Mouse (Mus musculus) midbrain, embryonic 11.5 days (tissue): ENCODE results near the gene Defb23. TPM values are rescaled to one million over a fixed set of nuclear protein-coding genes. Genes with fewer than 3 reads are reported as not detected.

Source experiments
- ATAC-seq: fragments of 200-750 bp; cut with Nextera tagmentation; 2 replicates; pipeline ENCODE4 v1.8.0; 2017; ENCODE audit warnings: moderate TSS enrichment, moderate library complexity; ENCODE audit not compliant: low FRiP score
- DNase-seq: peaks from one replicate; pipeline ENCODE4 v3.0.0; 2015; ENCODE audit warnings: low spot score; ENCODE audit errors: missing footprints
- H3K27ac ChIP-seq: fragments of 300-500 bp; sonication (generic); 2 replicates; pipeline ENCODE4 v1.5.1; 2014; ENCODE audit warnings: low read depth, low read length
- H3K27me3 ChIP-seq: fragments of 300-500 bp; sonication (generic); 2 replicates; pipeline ENCODE4 v1.6.1; 2014; ENCODE audit warnings: mild to moderate bottlenecking, low read length, moderate library complexity, mixed read lengths; ENCODE audit not compliant: control insufficient read depth, insufficient read depth
- H3K36me3 ChIP-seq: fragments of 300-500 bp; sonication (generic); 2 replicates; pipeline ENCODE4 v1.6.1; 2014; ENCODE audit warnings: mild to moderate bottlenecking, low read length, moderate library complexity, mixed read lengths; ENCODE audit not compliant: control insufficient read depth, insufficient read depth
- H3K4me1 ChIP-seq: fragments of 300-500 bp; sonication (generic); 2 replicates; pipeline ENCODE4 v1.6.1; 2014; ENCODE audit warnings: low read length; ENCODE audit not compliant: control insufficient read depth, insufficient read depth
- H3K4me2 ChIP-seq: fragments of 300-500 bp; sonication (generic); 2 replicates; pipeline ENCODE4 v1.6.1; 2014; ENCODE audit warnings: mild to moderate bottlenecking, moderate library complexity
- H3K4me3 ChIP-seq: fragments of 300-500 bp; sonication (generic); 2 replicates; pipeline ENCODE4 v1.5.1; 2014; ENCODE audit warnings: low read depth, low read length
- H3K9ac ChIP-seq: fragments of 300-500 bp; sonication (generic); 2 replicates; pipeline ENCODE4 v1.6.1; 2014; ENCODE audit warnings: low read length
- H3K9me3 ChIP-seq: fragments of 300-500 bp; sonication (generic); 2 replicates; pipeline ENCODE4 v1.6.1; 2016; ENCODE audit warnings: low read length; ENCODE audit not compliant: control insufficient read depth
- WGBS: fragments of 180-500 bp; shearing (Covaris S2); extraction: QIAGEN DNeasy Blood & Tissue Kit; methylation state at CpG from one replicate; pipeline ENCODE4 v1.1.7; 2014; 5-methylcytosine and 5-hydroxymethylcytosine counted together
- polyA plus RNA-seq: library from polyadenylated mRNA; unstranded; fragments of >200 nt; fragmentation: Nextera tagmentation; extraction: Ambion mirVana; gene quantifications from 2 replicates; pipeline ENCODE4 v1.2.1, GENCODE M21; 2014

Gene Defb23
- polyA plus RNA-seq, 1 experiment from 2014 or later, result not detected

- Histone ChIP-seq H3K36me3 (no peaks in the 10 kb centered on the region), H3K9me3 (no peaks in the 10 kb centered on the region), H3K4me3 (no peak overlapping the region), H3K4me1 (no peaks in the 10 kb centered on the region), H3K9ac (no peak overlapping the region), H3K4me2 (no peak overlapping the region), H3K27ac (no peak overlapping the region), H3K27me3 (no peaks in the 10 kb centered on the region)
- 87% methylated on average over 7 of the region's 7 CpGs for WGBS
- DNase-seq, result no peak
- no peak for ATAC-seq
Observed at GRCm38 (mm10) chr2:152481726-152482125, 17.3 kb upstream of the Defb23 start.

GRCm38 (mm10) chr2:152480881-152481280, 16.5 kb upstream of the Defb23 start:
- Histone ChIP-seq H3K9ac (no peak overlapping the region), H3K36me3 (no peaks in the 10 kb centered on the region), H3K9me3 (no peaks in the 10 kb centered on the region), H3K4me2 (no peak overlapping the region), H3K27me3 (no peaks in the 10 kb centered on the region), H3K27ac (no peak overlapping the region), H3K4me1 (no peaks in the 10 kb centered on the region), H3K4me3 (no peak overlapping the region)
- no peak for DNase-seq
- no peak for ATAC-seq
- 90% methylated on average over 3 of the region's 3 CpGs for WGBS

GRCm38 (mm10) chr2:152476763-152477162, 12.3 kb upstream of the Defb23 start, which contains the start of gene Defb20:
Gene Defb20 (plus strand): TSS chr2:152477063.
- WGBS, result 77% methylated on average over 2 of the region's 2 CpGs
- Histone ChIP-seq H3K4me1 (no peaks in the 10 kb centered on the region), H3K4me3 (no peak within 1 kb of the TSS)

GRCm38 (mm10) chr2:152472434-152472833, 8.0 kb upstream of the Defb23 start:
- DNase-seq (no peak), ATAC-seq (no peak)
- H3K9ac ChIP-seq, result no peak overlapping the region
- no peak overlapping the region for H3K27ac ChIP-seq
- H3K4me1 ChIP-seq, result no peaks in the 10 kb centered on the region
- no peaks in the 10 kb centered on the region for H3K27me3 ChIP-seq
- no peak overlapping the region for H3K4me3 ChIP-seq
- H3K4me2 ChIP-seq, result no peak overlapping the region
- H3K36me3 ChIP-seq, result no peaks in the 10 kb centered on the region
- no peaks in the 10 kb centered on the region for H3K9me3 ChIP-seq
- WGBS, result 41% methylated on average over 3 of the region's 3 CpGs

More at GRCm38 (mm10) chr2:152476763-152477162, 12.3 kb upstream of the Defb23 start, which contains the start of gene Defb20:
- ATAC-seq (no peak), DNase-seq (no peak)
- H3K36me3 ChIP-seq, result no peaks in the 10 kb centered on the region
- H3K27ac ChIP-seq, result no peak within 1 kb of the TSS
- no peak within 1 kb of the TSS for H3K9ac ChIP-seq
- H3K27me3 ChIP-seq, result no peaks in the 10 kb centered on the region
- H3K4me2 ChIP-seq, result no peak within 1 kb of the TSS
- H3K9me3 ChIP-seq, result no peaks in the 10 kb centered on the region

- H3K27ac ChIP-seq, result no peak overlapping the region
- WGBS, result 35% methylated on average over 7 of the region's 7 CpGs
- H3K4me3 ChIP-seq, result no peak overlapping the region
- H3K4me2 ChIP-seq, result no peak overlapping the region
- H3K9ac ChIP-seq, result no peak overlapping the region
- no peaks in the 10 kb centered on the region for H3K4me1 ChIP-seq
- ATAC-seq (no peak), DNase-seq (peak; percentile 90)
- H3K36me3 ChIP-seq, result no peaks in the 10 kb centered on the region
- no peaks in the 10 kb centered on the region for H3K27me3 ChIP-seq
- no peaks in the 10 kb centered on the region for H3K9me3 ChIP-seq
Observed at GRCm38 (mm10) chr2:152470973-152471372, 6.6 kb upstream of the Defb23 start.

GRCm38 (mm10) chr2:152459241-152459640, 5.2 kb downstream of the Defb23 start:
- H3K4me3 ChIP-seq, result no peak overlapping the region
- DNase-seq, result no peak
- no peak overlapping the region for H3K4me2 ChIP-seq
- H3K4me1 ChIP-seq, result no peaks in the 10 kb centered on the region
- ATAC-seq, result no peak
- H3K9ac ChIP-seq, result no peak overlapping the region
- no peak overlapping the region for H3K27ac ChIP-seq
- 81% methylated on average over 13 of the region's 13 CpGs for WGBS
- H3K36me3 ChIP-seq, result no peaks in the 10 kb centered on the region
- H3K9me3 ChIP-seq, result no peaks in the 10 kb centered on the region
- H3K27me3 ChIP-seq, result no peaks in the 10 kb centered on the region

GRCm38 (mm10) chr2:152452101-152452781, 12.2 kb downstream of the Defb23 start:
- no peaks in the 10 kb centered on the region for H3K27me3 ChIP-seq
- H3K36me3 ChIP-seq, result no peaks in the 10 kb centered on the region

GRCm38 (mm10) chr2:152450241-152450640, 14.2 kb downstream of the Defb23 start:
- DNase-seq (peak; percentile 96), ATAC-seq (no peak)
- Histone ChIP-seq H3K36me3 (no peaks in the 10 kb centered on the region), H3K4me2 (no peak overlapping the region), H3K9me3 (no peaks in the 10 kb centered on the region), H3K4me3 (no peak overlapping the region), H3K27ac (no peak overlapping the region), H3K4me1 (no peaks in the 10 kb centered on the region), H3K9ac (no peak overlapping the region), H3K27me3 (no peaks in the 10 kb centered on the region)
- 5% methylated on average over 5 of the region's 5 CpGs for WGBS

More at GRCm38 (mm10) chr2:152452101-152452781, 12.2 kb downstream of the Defb23 start:
- ATAC-seq (no peak), DNase-seq (no peak)
- whole genome bisulfite sequencing, result 75% methylated on average over 4 of the region's 4 CpGs
- Histone ChIP-seq H3K9me3 (no peaks in the 10 kb centered on the region), H3K9ac (no peak overlapping the region), H3K4me3 (no peak overlapping the region), H3K4me2 (no peak overlapping the region), H3K4me1 (no peaks in the 10 kb centered on the region), H3K27ac (no peak overlapping the region)

- Histone ChIP-seq H3K4me3 (no peak overlapping the region), H3K9ac (no peak overlapping the region), H3K9me3 (no peaks in the 10 kb centered on the region), H3K4me1 (no peaks in the 10 kb centered on the region), H3K36me3 (no peaks in the 10 kb centered on the region), H3K27me3 (no peaks in the 10 kb centered on the region), H3K4me2 (no peak overlapping the region), H3K27ac (no peak overlapping the region)
- no peak for DNase-seq
- no peak for ATAC-seq
- 57% methylated on average over 5 of the region's 5 CpGs for WGBS
Observed at GRCm38 (mm10) chr2:152447461-152447860, 17.0 kb downstream of the Defb23 start.
